22 mouse cellular contexts compared by ENCODE assay signal in genomic region chr5:107141375-107141774, GRCm38 (mm10).
"Had no signal": no experiment of that assay in that cellular context is flagged by ENCODE, and none has a peak within 500 bp of the region (broad histone marks: within the 10 kb centered on the region; RNA-seq: fewer than 3 reads in every experiment).

No protein-coding gene starts in this region.

- H3K27ac ChIP-seq: heart, embryonic 10.5 days; hindbrain, embryonic 10.5 days; hindbrain, embryonic 12.5 days; hindbrain, embryonic 14.5 days; intestine, embryonic 15.5 days; layer of hippocampus, adult 2 months; left cerebral cortex, adult 2 months; limb, embryonic 10.5 days; limb, embryonic 12.5 days had no signal

- H3K4me1 ChIP-seq: intestine, embryonic 15.5 days had no signal

- H3K4me2 ChIP-seq: heart, embryonic 12.5 days; hindbrain, embryonic 12.5 days; hindbrain, embryonic 14.5 days; intestine, embryonic 15.5 days; limb, embryonic 12.5 days had no signal

- H3K27me3 ChIP-seq: heart, embryonic 12.5 days; intestine, embryonic 15.5 days; limb, embryonic 12.5 days had no signal

- DNase-seq: gastrocnemius, postnatal 25 days; heart, adult 18-20 months; heart, postnatal 10 days; heart, postnatal 4 days; kidney, adult 18-20 months; kidney, adult 8-10 months; kidney, postnatal 10 days; kidney, postnatal 25 days; kidney, postnatal 4 days had no signal

- H3K9ac ChIP-seq: heart, embryonic 12.5 days; hindbrain, embryonic 12.5 days; hindbrain, embryonic 14.5 days; intestine, embryonic 15.5 days; limb, embryonic 12.5 days had no signal

- H3K36me3 ChIP-seq: hindbrain, embryonic 12.5 days had no signal

- H3K9me3 ChIP-seq: heart, embryonic 10.5 days; heart, embryonic 12.5 days; hindbrain, embryonic 10.5 days; hindbrain, embryonic 12.5 days; intestine, embryonic 15.5 days; limb, embryonic 10.5 days; limb, embryonic 12.5 days had no signal

- H3K4me3 ChIP-seq: heart, embryonic 10.5 days; heart, embryonic 12.5 days; hindbrain, embryonic 10.5 days; hindbrain, embryonic 12.5 days; intestine, embryonic 15.5 days; layer of hippocampus, adult 2 months; left cerebral cortex, adult 2 months; limb, embryonic 10.5 days; limb, embryonic 12.5 days had no signal

- ATAC-seq: hindbrain, embryonic 16.5 days; inflammation-experienced regulatory T-cells, adult 6 months; intestine, embryonic 15.5 days; intestine, postnatal 0 days had no signal
